Mouse (Mus musculus) adrenal gland, adult 2 months (tissue): Measurements from ENCODE around the gene Fpr3. TPM values are rescaled to one million over a fixed set of nuclear protein-coding genes. Genes with fewer than 3 reads are reported as not detected.
"Not testable (repeated sequence)": the region's sequence is repeated elsewhere in the genome, so short reads cannot be mapped to it uniquely, and the experiment has no call there.

ENCODE experiments used
- DNase-seq: peaks from one replicate; pipeline ENCODE4 v3.0.0; 2021
- polyA plus RNA-seq: library from polyadenylated mRNA; depleted of rRNA; stranded (reverse); fragments of >200 nt; gene quantifications from 2 replicates; pipeline ENCODE4 v1.2.3, GENCODE M21; 2012; rRNA removed
- total RNA-seq, 2 experiments: library from RNA; stranded (reverse); gene quantifications; 2 replicates each; pipeline ENCODE4 v1.2.3; 2021

Fpr3 gene
- total and polyA plus RNA-seq, 3 experiments: not detected

GRCm38 (mm10) chr17:17882672-17883071 is 5.0 kb upstream of the Fpr3 start:
- no peak for DNase-seq

- DNase-seq: no peak
These were observed 3.8 kb upstream of the Fpr3 start, which contains the start of gene Fpr1 for GRCm38 (mm10) chr17:17883840-17884239. Gene Fpr1, minus strand, starts transcription at chr17:17883940.

GRCm38 (mm10) chr17:17889732-17890425 is 2.2 kb downstream of the Fpr3 start:
- DNase-seq: no peak

GRCm38 (mm10) chr17:17896039-17896438 is 8.4 kb downstream of the Fpr3 start:
- DNase-seq: peak; percentile 14

GRCm38 (mm10) chr17:17899268-17899667 is 11.6 kb downstream of the Fpr3 start:
- no peak for DNase-seq

GRCm38 (mm10) chr17:17900768-17901167 is 13.1 kb downstream of the Fpr3 start:
- DNase-seq: no peak

- peak; percentile 93 for DNase-seq
These were observed 22.2 kb downstream of the Fpr3 start for GRCm38 (mm10) chr17:17909636-17910421.

GRCm38 (mm10) chr17:17912618-17913017 is 25.0 kb downstream of the Fpr3 start:
- DNase-seq: not testable (repeated sequence)

- DNase-seq: no peak
These were observed 29.7 kb downstream of the Fpr3 start for GRCm38 (mm10) chr17:17917376-17917775.

- no peak for DNase-seq
These were observed 30.1 kb downstream of the Fpr3 start for GRCm38 (mm10) chr17:17917782-17918181.

GRCm38 (mm10) chr17:17973443-17973842 is 85.8 kb downstream of the Fpr3 start:
- no peak for DNase-seq

- not testable (repeated sequence) for DNase-seq
These were observed 93.6 kb downstream of the Fpr3 start for GRCm38 (mm10) chr17:17981232-17981631.

GRCm38 (mm10) chr17:18004752-18005151 is 117.1 kb downstream of the Fpr3 start:
- DNase-seq: no peak

Other genes starting within 250 kb of the Fpr3 start
- gene Vmn2r90, start 184.1 kb upstream of the Fpr3 start, total RNA-seq: not detected
- not detected in 2 replicates for gene Vmn2r90, start 184.1 kb upstream of the Fpr3 start, polyA plus RNA-seq
- 10 to 100 TPM; 47.5 to 52.3 TPM for gene Spaca6, start 60.7 kb upstream of the Fpr3 start, total RNA-seq
- gene Spaca6, start 60.7 kb upstream of the Fpr3 start, polyA plus RNA-seq: 41.1 and 41.3 TPM in 2 replicates
- under 1 TPM in 1 of 2 experiments, not detected in 1; 0.07 TPM for gene Has1, start 32.6 kb upstream of the Fpr3 start, total RNA-seq
- gene Has1, start 32.6 kb upstream of the Fpr3 start, polyA plus RNA-seq: 0.22 and 0.36 TPM in 2 replicates
- not detected for gene Fpr1, start 3.9 kb upstream of the Fpr3 start, total RNA-seq
- gene Fpr1, start 3.9 kb upstream of the Fpr3 start, polyA plus RNA-seq: not detected in 2 replicates
- under 1 TPM in 1 of 2 experiments, not detected in 1; 0.83 TPM for gene Fpr2, start within 50 bp of the Fpr3 start, total RNA-seq
- gene Fpr2, start within 50 bp of the Fpr3 start, polyA plus RNA-seq: not detected in 2 replicates
- gene Fpr-rs4, start 133.9 kb downstream of the Fpr3 start, total RNA-seq: not detected
- gene Fpr-rs4, start 133.9 kb downstream of the Fpr3 start, polyA plus RNA-seq: not detected in 2 replicates
- not detected for gene Vmn2r124, start 161.6 kb downstream of the Fpr3 start, total RNA-seq
- gene Vmn2r124, start 161.6 kb downstream of the Fpr3 start, polyA plus RNA-seq: not detected in 2 replicates
- gene Vmn2r91, start 197.2 kb downstream of the Fpr3 start, total RNA-seq: not detected
- gene Vmn2r91, start 197.2 kb downstream of the Fpr3 start, polyA plus RNA-seq: not detected in 2 replicates